Mouse (Mus musculus) lung, postnatal 14 days (tissue): Measurements from ENCODE around the gene Cbfa2t3.

Experiments
- DNase-seq: peaks from one replicate; pipeline ENCODE4 v3.0.0; 2021

Cbfa2t3 gene

GRCm38 (mm10) chr8:122663670-122664069 lies 35.2 kb downstream of the Cbfa2t3 start:
- no peak for DNase-seq

GRCm38 (mm10) chr8:122663106-122663505 lies 35.8 kb downstream of the Cbfa2t3 start:
- no peak for DNase-seq

GRCm38 (mm10) chr8:122661894-122662293 lies 37.0 kb downstream of the Cbfa2t3 start:
- no peak for DNase-seq

- DNase-seq: peak; percentile 69
These were observed 37.8 kb downstream of the Cbfa2t3 start for GRCm38 (mm10) chr8:122661138-122661537.

- no peak for DNase-seq
These were observed 38.9 kb downstream of the Cbfa2t3 start for GRCm38 (mm10) chr8:122660022-122660421.

- no peak for DNase-seq
These were observed 40.1 kb downstream of the Cbfa2t3 start for GRCm38 (mm10) chr8:122658807-122659160.

GRCm38 (mm10) chr8:122658149-122658806 lies 40.6 kb downstream of the Cbfa2t3 start:
- no peak for DNase-seq

GRCm38 (mm10) chr8:122656056-122656999 lies 42.6 kb downstream of the Cbfa2t3 start:
- DNase-seq: peak; percentile 87

- peak; percentile 86 for DNase-seq
These were observed 44.1 kb downstream of the Cbfa2t3 start for GRCm38 (mm10) chr8:122654768-122655167.

GRCm38 (mm10) chr8:122652643-122653042 lies 46.3 kb downstream of the Cbfa2t3 start:
- no peak for DNase-seq

GRCm38 (mm10) chr8:122651326-122651921 lies 47.5 kb downstream of the Cbfa2t3 start:
- no peak for DNase-seq

GRCm38 (mm10) chr8:122648192-122648970 lies 50.5 kb downstream of the Cbfa2t3 start:
- DNase-seq: no peak

- DNase-seq: no peak
These were observed 52.6 kb downstream of the Cbfa2t3 start for GRCm38 (mm10) chr8:122646337-122646736.

- no peak for DNase-seq
These were observed 54.5 kb downstream of the Cbfa2t3 start for GRCm38 (mm10) chr8:122644175-122644954.

- DNase-seq: peak; percentile 72
These were observed 56.8 kb downstream of the Cbfa2t3 start for GRCm38 (mm10) chr8:122642071-122642470.

- DNase-seq: no peak
These were observed 57.5 kb downstream of the Cbfa2t3 start for GRCm38 (mm10) chr8:122641406-122641805.

- DNase-seq: no peak
These were observed 58.1 kb downstream of the Cbfa2t3 start for GRCm38 (mm10) chr8:122640825-122641224.

- DNase-seq: peak; percentile 72
These were observed 59.2 kb downstream of the Cbfa2t3 start for GRCm38 (mm10) chr8:122639521-122640248.

- DNase-seq: no peak
These were observed 60.3 kb downstream of the Cbfa2t3 start for GRCm38 (mm10) chr8:122638601-122639000.

GRCm38 (mm10) chr8:122637230-122637629 lies 61.7 kb downstream of the Cbfa2t3 start:
- DNase-seq: no peak

- no peak for DNase-seq
These were observed 62.1 kb downstream of the Cbfa2t3 start for GRCm38 (mm10) chr8:122636803-122637175.
